Mouse (Mus musculus) liver, embryonic 14.5 days (tissue): Measurements from ENCODE around the gene Spon1. TPM values are rescaled to one million over a fixed set of nuclear protein-coding genes. Genes with fewer than 3 reads are reported as not detected.

Source experiments
- ATAC-seq: fragments of 200-750 bp; cut with Nextera tagmentation; 2 replicates; pipeline ENCODE4 v1.8.0; 2017; ENCODE audit warnings: moderate number of reproducible peaks, mild to moderate bottlenecking, moderate library complexity; ENCODE audit not compliant: insufficient read depth
- DNase-seq, 3 experiments: peaks; one replicate each; pipeline ENCODE4 v3.0.0-alpha.2; 2012 to 2013; ENCODE audit warnings: low read depth in 3 of 3, low spot score in 3 of 3
- H3K27ac ChIP-seq: fragments of 300-500 bp; sonication (generic); 2 replicates; pipeline ENCODE4 v1.5.1; 2014; ENCODE audit warnings: moderate library complexity, mild to moderate bottlenecking, control low read depth, inconsistent platforms
- H3K27me3 ChIP-seq: fragments of 300-500 bp; sonication (generic); 2 replicates; pipeline ENCODE4 v1.6.1; 2014; ENCODE audit warnings: mild to moderate bottlenecking, low read length, moderate library complexity; ENCODE audit not compliant: control insufficient read depth, insufficient read depth
- H3K36me3 ChIP-seq: fragments of 300-500 bp; sonication (generic); replicated peaks from 2 replicates; pipeline ENCODE4 v1.6.1; 2014; ENCODE audit warnings: low read depth; ENCODE audit not compliant: control insufficient read depth, insufficient read depth
- H3K4me1 ChIP-seq, 2 experiments: fragments of 200-500 bp in 1 of 2; fragments of 300-500 bp in 1 of 2; sonication (generic) in 1 of 2; replicated peaks; 2 replicates each; pipeline ENCODE4 v1.6.1; 2012 to 2014; ENCODE audit warnings: antibody characterized with exemption in 1 of 2, inconsistent platforms in 1 of 2, low read length in 1 of 2; ENCODE audit not compliant: control insufficient read depth in 2 of 2, insufficient read depth in 2 of 2
- H3K4me2 ChIP-seq: fragments of 300-500 bp; sonication (generic); 2 replicates; pipeline ENCODE4 v1.6.1; 2014; ENCODE audit warnings: low read depth, mild to moderate bottlenecking, control low read depth, moderate library complexity
- H3K4me3 ChIP-seq, 2 experiments: fragments of 200-500 bp in 1 of 2; fragments of 300-500 bp in 1 of 2; sonication (generic) in 1 of 2; 2 replicates each; pipeline ENCODE4 v1.5.1; 2012 to 2014; ENCODE audit warnings: low read depth in 2 of 2, low read length in 2 of 2, mild to moderate bottlenecking in 2 of 2, control low read depth in 1 of 2, inconsistent platforms in 1 of 2, moderate library complexity in 1 of 2; ENCODE audit not compliant: insufficient read depth in 1 of 2
- H3K9ac ChIP-seq: fragments of 300-500 bp; sonication (generic); replicated peaks from 2 replicates; pipeline ENCODE4 v1.6.1; 2014; ENCODE audit warnings: mild to moderate bottlenecking, control low read depth, moderate library complexity
- H3K9me3 ChIP-seq: fragments of 300-500 bp; sonication (generic); 2 replicates; pipeline ENCODE4 v1.6.1; 2016; ENCODE audit warnings: low read length, mixed read lengths; ENCODE audit not compliant: control insufficient read depth
- CTCF ChIP-seq: IDR thresholded peaks from 2 replicates; pipeline ENCODE4 v1.5.1; 2016; ENCODE audit warnings: antibody characterized with exemption, low read depth, control low read depth
- EP300 ChIP-seq: IDR thresholded peaks from 2 replicates; pipeline ENCODE4 v1.6.1; 2016; ENCODE audit warnings: antibody characterized with exemption, low read depth
- WGBS: fragments of 180-500 bp; shearing (Covaris S2); extraction: QIAGEN DNeasy Blood & Tissue Kit; methylation state at CpG from one replicate; pipeline ENCODE4 v1.1.7; 2014; ENCODE audit not compliant: insufficient replicate concordance; 5-methylcytosine and 5-hydroxymethylcytosine counted together
- polyA plus RNA-seq, 2 experiments: library from polyadenylated mRNA; depleted of rRNA in 1 of 2; stranded (reverse) in 1 of 2; unstranded in 1 of 2; fragments of >200 nt; fragmentation: Nextera tagmentation in 1 of 2; extraction: Ambion mirVana in 1 of 2; gene quantifications; 2 replicates each; pipeline versions ENCODE4 v1.2.1 to v1.2.3; 2012 to 2014

Gene Spon1
- polyA plus RNA-seq, 2 experiments: 0.36 to 0.39 TPM

GRCm38 (mm10) chr7:113768174-113768935, 2.6 kb downstream of the Spon1 start:
- Histone ChIP-seq H3K27me3 (peaks cover 21% of the 10 kb centered on the region), H3K9me3 (no peaks in the 10 kb centered on the region), H3K4me2 (no peak overlapping the region), H3K36me3 (no peaks in the 10 kb centered on the region), H3K4me3 (no peak overlapping the region), H3K27ac (no peak overlapping the region), H3K4me1 (no peaks in the 10 kb centered on the region), H3K9ac (no peak overlapping the region)
- 48% methylated on average over 6 of the region's 6 CpGs for WGBS
- ATAC-seq (no peak), DNase-seq (no peak)
- no peak for TF ChIP-seq EP300
- TF ChIP-seq CTCF: no peak

GRCm38 (mm10) chr7:113769281-113769680, 3.5 kb downstream of the Spon1 start:
- H3K4me3 ChIP-seq: no peak overlapping the region
- TF ChIP-seq EP300 (no peak), CTCF (no peak)
- H3K4me2 ChIP-seq: no peak overlapping the region
- H3K9me3 ChIP-seq: no peaks in the 10 kb centered on the region
- H3K4me1 ChIP-seq: no peaks in the 10 kb centered on the region
- no peaks in the 10 kb centered on the region for H3K36me3 ChIP-seq
- WGBS: 18% methylated on average over 6 of the region's 6 CpGs
- DNase-seq (no peak), ATAC-seq (no peak)
- H3K27me3 ChIP-seq: peaks cover 21% of the 10 kb centered on the region
- H3K27ac ChIP-seq: no peak overlapping the region
- H3K9ac ChIP-seq: no peak overlapping the region

DNA sequence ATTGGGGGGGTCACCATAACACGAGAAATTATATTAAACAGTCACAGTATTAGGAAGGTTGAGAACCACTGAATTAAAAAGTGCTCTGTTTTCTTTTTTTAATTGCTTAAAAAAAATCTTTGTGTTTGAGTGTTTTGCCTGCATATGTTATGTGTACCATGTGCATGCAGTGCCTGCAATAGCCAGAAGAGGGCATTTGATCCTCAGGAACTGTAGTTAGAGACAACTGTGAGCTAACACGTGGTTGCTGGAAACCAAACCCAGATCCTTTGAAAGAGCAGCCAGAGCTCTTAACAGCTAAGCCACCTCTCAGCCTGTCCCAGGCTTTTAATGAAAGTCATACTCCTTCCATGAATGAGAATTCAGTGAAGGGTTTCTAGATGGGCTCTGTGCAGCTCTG, 6.3 kb downstream of the Spon1 start:
- Histone ChIP-seq H3K36me3 (no peaks in the 10 kb centered on the region), H3K9ac (no peak overlapping the region), H3K27me3 (peaks cover 4% of the 10 kb centered on the region), H3K4me2 (no peak overlapping the region), H3K4me3 (no peak overlapping the region), H3K27ac (no peak overlapping the region), H3K4me1 (no peaks in the 10 kb centered on the region), H3K9me3 (no peaks in the 10 kb centered on the region)
- TF ChIP-seq CTCF (peak; percentile 21; the same call in 1 of the 2 replicates), EP300 (no peak)
- no peak for ATAC-seq
- 60% methylated on average over 2 of the region's 2 CpGs for WGBS
- DNase-seq: no peak

- H3K4me1 ChIP-seq: no peaks in the 10 kb centered on the region
- WGBS: 21% methylated on average over 8 of the region's 8 CpGs
- H3K4me2 ChIP-seq: no peak overlapping the region
- TF ChIP-seq EP300 (no peak), CTCF (no peak)
- H3K27ac ChIP-seq: no peak overlapping the region
- no peak overlapping the region for H3K4me3 ChIP-seq
- DNase-seq: no peak
- no peak overlapping the region for H3K9ac ChIP-seq
- ATAC-seq: no peak
- no peaks in the 10 kb centered on the region for H3K36me3 ChIP-seq
- H3K27me3 ChIP-seq: no peaks in the 10 kb centered on the region; the same call in 1 of the 2 replicates
- H3K9me3 ChIP-seq: no peaks in the 10 kb centered on the region
Measured at GRCm38 (mm10) chr7:113773436-113773835, 7.6 kb downstream of the Spon1 start.

DNA sequence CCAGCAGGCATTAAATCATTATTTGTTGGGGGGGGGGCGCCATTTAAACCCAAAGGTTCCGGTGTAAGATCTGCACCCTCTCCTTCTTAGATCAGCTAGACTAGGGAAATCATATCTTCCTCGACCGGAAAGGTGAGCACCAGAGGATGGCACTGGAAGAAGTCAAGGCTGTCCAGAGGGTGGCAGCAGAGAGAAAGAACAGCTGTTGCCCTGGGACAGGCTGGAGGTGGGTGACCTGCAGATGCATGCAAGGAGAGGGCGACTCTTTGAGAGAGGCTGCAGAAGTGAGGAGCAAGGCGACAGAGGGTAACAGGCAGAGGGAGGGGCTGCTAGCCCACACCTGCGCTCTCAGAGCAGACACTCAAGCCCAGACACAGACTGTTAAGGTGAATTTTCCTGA, 8.2 kb downstream of the Spon1 start:
- TF ChIP-seq EP300: no peak
- TF ChIP-seq CTCF: peak; percentile 74
- no peak overlapping the region for H3K9ac ChIP-seq
- ATAC-seq: no peak
- 8% methylated on average over 7 of the region's 7 CpGs for WGBS
- DNase-seq: no peak
- H3K36me3 ChIP-seq: no peaks in the 10 kb centered on the region
- no peak overlapping the region for H3K27ac ChIP-seq
- H3K4me3 ChIP-seq: no peak overlapping the region
- H3K4me1 ChIP-seq: no peaks in the 10 kb centered on the region
- H3K27me3 ChIP-seq: no peaks in the 10 kb centered on the region
- H3K9me3 ChIP-seq: no peaks in the 10 kb centered on the region
- H3K4me2 ChIP-seq: no peak overlapping the region
